In the genomic region with DNA sequence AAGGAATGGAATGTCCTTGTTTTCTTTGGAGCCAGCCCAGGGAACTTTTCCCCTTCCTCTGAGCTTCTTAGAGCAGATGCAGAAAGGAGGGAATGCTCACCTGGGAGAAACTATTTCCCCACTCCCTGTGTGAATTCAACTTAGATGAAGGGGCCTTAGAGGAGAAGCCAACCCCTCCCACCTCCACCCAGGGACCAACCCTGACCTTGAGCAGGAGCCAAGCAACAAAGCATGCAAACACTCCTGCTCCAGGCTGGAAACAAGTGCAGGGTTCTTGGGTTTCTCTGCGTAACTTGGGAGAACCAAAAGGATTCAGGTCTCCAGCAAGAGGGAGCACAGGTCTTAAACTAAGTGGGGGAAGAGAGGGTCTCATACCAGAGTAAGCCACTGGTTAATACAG, we compare ENCODE assay signal across 10 mouse cellular contexts.
"Had no signal": no experiment of that assay in that cellular context is flagged by ENCODE, and none has a peak within 500 bp of the region (broad histone marks: within the 10 kb centered on the region; RNA-seq: fewer than 3 reads in every experiment).

No protein-coding gene starts in this region.

- ATAC-seq: lung, postnatal 0 days; midbrain, embryonic 15.5 days had no signal

- DNase-seq: kidney, adult 18-20 months; kidney, postnatal 25 days; lung, adult 2 months; lung, postnatal 36 days; retina, postnatal 1 day; right cerebral cortex, postnatal 4 days; spleen, adult 18-20 months; thymus, postnatal 36 days had no signal
